Mouse (Mus musculus): ENCODE results near the gene Gstm1. TPM values are rescaled to one million over a fixed set of nuclear protein-coding genes. Genes with fewer than 3 reads are reported as not detected.
"Not testable (repeated sequence)": the region's sequence is repeated elsewhere in the genome, so short reads cannot be mapped to it uniquely, and the experiment has no call there.

Gstm1 gene
- total RNA-seq, 1 experiment from 2014 or later = 128 TPM

DNA sequence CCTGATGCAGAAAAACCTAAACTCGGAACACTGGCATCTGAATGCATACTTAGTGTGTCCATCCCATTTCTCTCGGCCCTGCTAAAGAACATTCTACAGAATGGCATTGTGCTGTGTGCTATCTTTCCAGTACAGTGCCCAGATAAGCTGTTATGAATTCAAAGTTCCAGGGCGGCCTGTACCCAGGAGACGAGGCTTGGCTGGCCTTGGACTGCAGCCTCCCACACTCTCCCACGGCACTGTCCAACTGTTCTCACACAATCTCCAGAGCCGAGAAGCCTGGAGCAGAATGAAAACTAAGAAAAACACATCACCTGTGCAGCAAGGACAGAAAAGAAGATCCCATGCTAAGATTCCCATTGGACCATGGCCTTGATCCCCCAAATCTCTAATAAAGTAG is 35.0 kb downstream of the Gstm1 start:
- no peak for ATAC-seq (replicated peaks in 1 of 2; ENCODE audit: insufficient read depth in 1 of 2, low FRiP score in 2 of 2, low TSS enrichment in 1 of 2, low read depth in 1 of 2, poor library complexity in 2 of 2, severe bottlenecking in 2 of 2)

DNA sequence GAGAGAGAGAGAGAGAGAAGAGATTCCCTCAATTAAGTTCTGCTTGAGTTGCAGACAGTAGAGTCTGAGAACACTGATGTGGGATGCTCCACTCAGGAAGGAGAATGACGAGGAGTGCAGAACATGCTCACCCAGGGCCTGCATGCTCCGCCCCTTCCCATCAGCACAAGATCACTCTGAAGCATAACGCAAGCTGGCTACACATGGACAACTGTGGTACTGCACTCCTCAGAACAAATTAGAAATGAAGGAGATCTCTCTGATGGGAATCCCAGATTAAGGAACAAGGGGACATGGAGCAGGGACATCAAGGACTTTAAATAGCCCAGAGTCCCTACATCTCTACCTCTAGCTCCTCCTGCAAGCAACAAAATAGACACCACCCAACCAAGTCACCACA is 36.5 kb downstream of the Gstm1 start:
- ATAC-seq (replicated peaks in 1 of 2; ENCODE audit: insufficient read depth in 1 of 2, low FRiP score in 2 of 2, low TSS enrichment in 1 of 2, low read depth in 1 of 2, poor library complexity in 2 of 2, severe bottlenecking in 2 of 2) = no peak

DNA sequence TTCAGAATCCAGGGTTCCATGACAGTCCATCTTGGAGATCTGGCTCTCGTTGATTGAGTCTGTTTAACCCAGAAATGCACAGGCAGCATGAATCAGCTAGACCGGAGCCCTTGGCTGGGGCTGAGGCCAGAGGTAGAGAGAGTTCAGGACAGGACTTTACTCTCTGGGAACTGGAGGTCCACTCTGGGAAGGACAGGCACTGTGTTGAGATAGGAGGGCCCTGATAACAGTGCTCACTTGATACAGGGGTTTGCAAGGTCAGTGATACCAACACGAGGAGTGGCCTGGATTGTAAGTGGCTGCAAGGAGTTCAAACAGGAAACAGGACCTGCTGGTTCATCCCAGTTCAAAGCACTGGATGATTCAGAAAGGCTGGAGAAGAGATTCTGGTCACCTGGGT is 40.1 kb downstream of the Gstm1 start:
- no peak for ATAC-seq (replicated peaks in 1 of 2; ENCODE audit: insufficient read depth in 1 of 2, low FRiP score in 2 of 2, low TSS enrichment in 1 of 2, low read depth in 1 of 2, poor library complexity in 2 of 2, severe bottlenecking in 2 of 2)

DNA sequence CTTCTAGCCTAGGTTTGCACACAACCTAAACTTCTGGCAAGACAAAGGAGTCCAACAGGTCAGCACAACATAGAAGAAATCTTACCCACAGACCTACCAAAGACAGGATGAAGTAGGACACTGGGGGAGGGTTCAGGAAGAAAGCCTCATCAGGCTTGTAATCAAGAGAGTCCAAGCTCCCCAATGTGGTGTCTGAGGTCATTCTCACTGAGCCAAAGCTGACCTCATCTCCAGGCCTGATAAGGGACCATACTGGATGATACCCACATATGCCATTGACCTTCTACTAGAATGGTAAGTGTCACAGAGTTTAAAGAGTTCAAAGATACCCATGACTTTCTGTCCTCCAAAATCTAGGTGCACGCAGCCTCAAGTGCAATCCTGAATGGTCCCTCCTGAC is 43.5 kb downstream of the Gstm1 start:
- no peak for ATAC-seq (replicated peaks in 1 of 2; ENCODE audit: insufficient read depth in 1 of 2, low FRiP score in 2 of 2, low TSS enrichment in 1 of 2, low read depth in 1 of 2, poor library complexity in 2 of 2, severe bottlenecking in 2 of 2)

DNA sequence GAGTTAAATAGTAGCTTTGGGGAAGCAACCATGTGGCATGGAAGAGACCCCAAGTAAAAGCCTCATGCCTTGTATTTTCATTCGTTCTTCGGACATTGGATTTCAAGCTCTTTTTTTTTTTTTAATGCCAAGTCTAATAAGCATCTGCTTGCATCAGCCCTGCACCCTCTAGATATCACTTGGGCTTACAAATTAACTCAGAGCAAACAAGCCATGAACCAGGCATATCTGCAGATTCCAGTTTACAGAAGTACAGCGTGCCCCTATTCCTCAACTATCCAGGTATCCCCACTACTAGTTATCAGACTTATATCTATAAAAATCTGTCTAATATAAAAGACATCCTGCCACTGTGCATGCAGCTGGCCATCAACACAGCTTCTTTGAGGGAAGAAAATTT is 45.7 kb downstream of the Gstm1 start:
- ATAC-seq (replicated peaks in 1 of 2; ENCODE audit: insufficient read depth in 1 of 2, low FRiP score in 2 of 2, low TSS enrichment in 1 of 2, low read depth in 1 of 2, poor library complexity in 2 of 2, severe bottlenecking in 2 of 2) = no peak

DNA sequence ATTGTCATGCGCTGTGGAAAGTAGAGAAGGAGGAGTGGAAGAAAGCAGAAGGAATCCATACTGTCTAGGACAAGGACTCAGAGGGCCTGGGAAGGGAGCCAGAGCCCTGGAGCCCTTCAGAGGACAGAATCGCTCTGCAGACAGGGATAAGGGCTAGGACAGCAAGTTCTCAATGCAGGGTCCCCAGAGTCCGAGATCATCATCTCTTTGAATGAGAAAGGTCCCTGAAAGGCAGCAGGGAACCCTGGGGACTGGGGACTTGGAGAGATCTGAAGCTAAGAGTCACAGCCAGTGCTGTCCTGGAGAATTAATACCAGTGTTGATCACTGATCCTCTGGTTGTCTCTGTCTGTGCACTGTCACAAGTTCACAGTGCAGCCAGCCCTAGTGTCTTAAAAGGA is 46.7 kb downstream of the Gstm1 start:
- ATAC-seq (replicated peaks in 1 of 2; ENCODE audit: insufficient read depth in 1 of 2, low FRiP score in 2 of 2, low TSS enrichment in 1 of 2, low read depth in 1 of 2, poor library complexity in 2 of 2, severe bottlenecking in 2 of 2) = not testable (repeated sequence)

DNA sequence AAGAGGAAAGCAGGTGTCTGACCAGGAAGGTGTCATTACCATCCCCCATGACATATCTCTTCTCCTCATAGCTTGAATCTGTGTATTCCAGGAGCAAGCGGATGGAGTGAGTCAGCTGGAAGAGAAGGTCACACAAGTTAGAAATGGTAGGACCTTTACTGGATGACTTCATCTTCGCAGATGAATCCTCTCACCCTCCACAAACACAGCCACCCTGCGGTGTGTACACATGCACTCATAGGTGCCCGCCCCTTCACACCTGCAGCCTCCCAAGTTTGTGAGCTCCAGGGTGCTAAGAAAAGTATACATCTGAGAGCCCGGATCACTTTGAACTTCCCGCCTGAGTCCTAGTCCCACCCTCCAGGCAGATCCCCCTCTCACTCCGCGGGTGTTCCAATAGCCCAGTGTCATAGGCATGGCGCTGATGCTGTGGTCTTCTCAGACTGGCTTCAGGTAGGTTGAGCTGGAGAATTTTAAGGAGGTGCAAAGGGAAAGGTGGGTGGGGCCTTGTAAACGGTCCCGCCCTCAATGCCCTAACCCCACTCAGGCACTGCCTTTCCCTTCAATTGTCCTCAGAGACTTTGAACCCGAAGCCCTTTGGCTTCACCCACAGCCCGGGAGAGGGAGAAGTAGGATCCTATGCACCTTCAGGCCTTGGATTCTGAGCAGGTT is 48.9 kb downstream of the Gstm1 start, which contains the start of gene Gstm3:
Gene Gstm3, minus strand, starts transcription at position 560 of the 672 bp plus-strand sequence.
- no peak for ATAC-seq (replicated peaks in 1 of 2; ENCODE audit: insufficient read depth in 1 of 2, low FRiP score in 2 of 2, low TSS enrichment in 1 of 2, low read depth in 1 of 2, poor library complexity in 2 of 2, severe bottlenecking in 2 of 2)

DNA sequence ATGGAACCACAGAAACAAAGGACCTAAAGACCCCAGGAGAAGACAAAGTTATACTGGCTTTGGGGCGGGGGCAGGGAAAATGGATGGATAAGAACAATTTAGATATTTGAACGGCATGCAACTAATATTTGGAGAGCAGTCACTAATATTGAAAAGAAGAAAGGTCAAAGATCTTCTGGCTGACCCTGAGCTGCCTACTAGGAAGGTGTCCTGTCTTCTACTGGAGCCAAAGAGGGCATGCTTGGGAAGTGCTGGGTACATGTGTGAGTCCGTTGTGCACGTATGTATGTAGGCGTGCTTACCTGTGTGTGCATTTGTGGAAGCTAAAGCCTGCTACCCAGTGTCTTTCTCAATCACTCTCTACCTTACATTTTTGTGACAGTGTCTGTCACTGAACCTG is 51.1 kb downstream of the Gstm1 start:
- no peak for ATAC-seq (replicated peaks in 1 of 2; ENCODE audit: insufficient read depth in 1 of 2, low FRiP score in 2 of 2, low TSS enrichment in 1 of 2, low read depth in 1 of 2, poor library complexity in 2 of 2, severe bottlenecking in 2 of 2)

DNA sequence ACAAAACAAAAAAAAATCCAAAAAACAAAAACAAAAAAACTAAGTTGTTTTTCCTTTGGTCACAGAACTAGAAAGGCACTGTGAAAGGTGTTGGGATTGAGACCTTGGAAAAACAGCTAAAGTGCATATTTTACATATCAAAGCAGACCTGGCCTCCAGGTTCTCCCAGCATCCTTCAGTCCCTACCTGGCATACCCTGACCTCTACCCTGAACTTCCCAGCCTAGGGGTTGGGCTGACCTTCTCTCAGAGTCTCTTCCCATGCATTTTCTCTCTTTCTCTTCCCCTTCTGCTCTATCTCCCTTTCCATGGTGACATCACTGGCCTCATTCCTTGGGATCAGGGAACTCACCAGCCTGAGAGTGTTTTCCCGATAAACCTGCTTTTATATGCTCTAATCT is 52.2 kb downstream of the Gstm1 start:
- no peak for ATAC-seq (replicated peaks in 1 of 2; ENCODE audit: insufficient read depth in 1 of 2, low FRiP score in 2 of 2, low TSS enrichment in 1 of 2, low read depth in 1 of 2, poor library complexity in 2 of 2, severe bottlenecking in 2 of 2)

DNA sequence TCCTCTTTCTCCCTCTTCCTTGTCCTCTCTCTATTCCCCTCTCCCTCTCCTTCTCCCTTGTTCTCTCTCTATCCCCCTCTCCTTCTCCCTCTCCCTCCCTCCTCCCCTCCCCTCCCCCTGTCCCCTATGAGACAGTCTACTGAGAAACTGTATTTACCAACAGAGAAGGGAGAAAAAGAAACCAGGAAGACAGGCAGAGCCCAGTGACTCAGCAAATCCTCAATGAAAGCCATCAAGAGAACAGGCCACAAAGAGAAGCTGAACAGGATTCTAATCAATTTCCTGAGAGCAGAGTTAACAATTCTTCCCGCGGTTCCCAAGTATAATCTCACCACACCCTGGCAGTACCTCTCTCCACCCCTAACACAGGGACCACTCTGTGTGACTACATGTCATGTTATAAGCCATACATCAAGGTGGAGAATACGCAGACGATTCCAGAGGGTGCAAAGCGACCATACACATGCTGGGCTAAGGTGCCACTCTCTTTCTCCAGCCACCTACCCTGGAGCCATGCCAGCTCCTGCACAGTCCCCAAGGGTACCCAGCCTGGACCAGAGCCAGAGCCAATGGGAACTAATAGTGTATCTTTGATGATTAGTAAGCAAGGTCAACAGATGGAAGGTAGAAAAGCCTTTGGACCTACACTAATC is 53.0 kb downstream of the Gstm1 start:
- ATAC-seq (replicated peaks in 1 of 2; ENCODE audit: insufficient read depth in 1 of 2, low FRiP score in 2 of 2, low TSS enrichment in 1 of 2, low read depth in 1 of 2, poor library complexity in 2 of 2, severe bottlenecking in 2 of 2) = peak; percentile 56 to 70

DNA sequence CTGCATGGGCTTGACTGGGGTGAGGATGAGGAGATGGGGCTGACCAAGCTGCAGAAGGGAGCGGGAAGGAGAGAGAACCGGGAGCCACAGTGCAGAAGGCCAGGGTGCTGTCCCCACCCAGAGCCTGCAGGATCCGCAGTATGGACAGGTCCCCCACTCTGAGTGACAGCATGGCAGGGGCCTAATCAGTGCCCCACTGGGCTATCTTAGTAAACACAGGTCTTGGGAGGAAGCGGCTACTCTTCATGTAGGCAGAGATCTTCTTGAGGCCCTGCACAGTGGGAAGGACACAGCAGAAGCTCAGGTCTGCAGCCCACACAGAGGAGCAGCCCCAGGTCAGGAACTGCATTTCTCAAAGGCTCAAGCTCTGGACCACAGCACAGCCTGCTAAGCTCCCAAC is 53.7 kb downstream of the Gstm1 start:
- no peak for ATAC-seq (replicated peaks in 1 of 2; ENCODE audit: insufficient read depth in 1 of 2, low FRiP score in 2 of 2, low TSS enrichment in 1 of 2, low read depth in 1 of 2, poor library complexity in 2 of 2, severe bottlenecking in 2 of 2)

Other genes starting within 250 kb of the Gstm1 start
- not detected in 2 replicates for gene Eps8l3, start 140.7 kb downstream of the Gstm1 start, total RNA-seq (2017)
- gene Gstm5, start 122.2 kb downstream of the Gstm1 start, total RNA-seq (2017) = 34.2 and 42.6 TPM in 2 replicates
- gene Gstm7, start 86.2 kb downstream of the Gstm1 start, total RNA-seq (2017) = 8.3 and 11.8 TPM in 2 replicates
- not detected in 2 replicates for gene Gstm6, start 74.2 kb downstream of the Gstm1 start, total RNA-seq (2017)
- gene Gstm3, start 48.7 kb downstream of the Gstm1 start, total RNA-seq (2017) = not detected in 2 replicates
- gene Gstm2, start 31.5 kb downstream of the Gstm1 start, total RNA-seq (2017) = 1.7 and 2.8 TPM in 2 replicates
- 11.8 and 13.1 TPM in 2 replicates for gene Gstm4, start 26.9 kb upstream of the Gstm1 start, total RNA-seq (2017)
- 45.3 and 46.7 TPM in 2 replicates for gene Ampd2, start 68.7 kb upstream of the Gstm1 start, total RNA-seq (2017)
- 3.8 and 4.4 TPM in 2 replicates for gene Gnat2, start 74.8 kb upstream of the Gstm1 start, total RNA-seq (2017)
- 140 and 171 TPM in 2 replicates for gene Gnai3, start 128.2 kb upstream of the Gstm1 start, total RNA-seq (2017)
- gene Gpr61, start 136.9 kb upstream of the Gstm1 start, total RNA-seq (2017) = not detected in 2 replicates
- gene Amigo1, start 168.4 kb upstream of the Gstm1 start, total RNA-seq (2017) = 3.2 and 5.8 TPM in 2 replicates
- gene Cyb561d1, start 183.2 kb upstream of the Gstm1 start, total RNA-seq (2017) = 7.7 and 9.5 TPM in 2 replicates
- gene Atxn7l2, start 193.0 kb upstream of the Gstm1 start, total RNA-seq (2017) = 4.2 and 4.6 TPM in 2 replicates
- gene Sypl2, start 208.7 kb upstream of the Gstm1 start, total RNA-seq (2017) = not detected in 2 replicates
- gene Psma5, start 239.0 kb upstream of the Gstm1 start, total RNA-seq (2017) = 194 and 263 TPM in 2 replicates